In genomic region chr10:119106105-119106504, GRCm38 (mm10) we compare ENCODE assay signal across 14 mouse cellular contexts.
"Had no signal": no experiment of that assay in that cellular context is flagged by ENCODE, and none has a peak within 500 bp of the region (broad histone marks: within the 10 kb centered on the region; RNA-seq: fewer than 3 reads in every experiment).

No protein-coding gene starts in this region.

- H3K27ac ChIP-seq: liver, embryonic 14.5 days; midbrain, embryonic 10.5 days; midbrain, embryonic 13.5 days; midbrain, embryonic 15.5 days; neural tube, embryonic 12.5 days; stomach, embryonic 15.5 days had no signal

- H3K9ac ChIP-seq: liver, embryonic 14.5 days; lung, embryonic 14.5 days; midbrain, embryonic 13.5 days; midbrain, embryonic 15.5 days; neural tube, embryonic 12.5 days; stomach, embryonic 15.5 days had no signal

- H3K36me3 ChIP-seq: midbrain, embryonic 10.5 days; midbrain, embryonic 13.5 days; midbrain, embryonic 15.5 days; neural tube, embryonic 12.5 days; stomach, embryonic 15.5 days had no signal

- H3K9me3 ChIP-seq: midbrain, embryonic 10.5 days; midbrain, embryonic 15.5 days; neural tube, embryonic 12.5 days; stomach, embryonic 15.5 days had no signal

- H3K4me1 ChIP-seq: neural tube, embryonic 12.5 days; stomach, embryonic 15.5 days had no signal

- ATAC-seq: midbrain, embryonic 13.5 days; midbrain, embryonic 15.5 days had no signal

- DNase-seq: lung, adult 18-20 months; lung, embryonic 14.5 days; lung, postnatal 10 days; lung, postnatal 4 days; right cerebral cortex, postnatal 14 days; thymus, adult 18-20 months; thymus, postnatal 14 days; thymus, postnatal 36 days had no signal

- H3K4me2 ChIP-seq: lung, embryonic 14.5 days; midbrain, embryonic 13.5 days; midbrain, embryonic 15.5 days; neural tube, embryonic 12.5 days; stomach, embryonic 15.5 days had no signal

- H3K4me3 ChIP-seq: midbrain, embryonic 10.5 days; midbrain, embryonic 13.5 days; midbrain, embryonic 15.5 days; neural tube, embryonic 12.5 days; stomach, embryonic 15.5 days had no signal

- H3K27me3 ChIP-seq: midbrain, embryonic 13.5 days; midbrain, embryonic 15.5 days; neural tube, embryonic 12.5 days; stomach, embryonic 15.5 days had no signal
